Mouse (Mus musculus): ENCODE measurements around the gene Galk1.
"Not testable (repeated sequence)": the region's sequence is repeated elsewhere in the genome, so short reads cannot be mapped to it uniquely, and the experiment has no call there.

The Galk1 gene

DNA sequence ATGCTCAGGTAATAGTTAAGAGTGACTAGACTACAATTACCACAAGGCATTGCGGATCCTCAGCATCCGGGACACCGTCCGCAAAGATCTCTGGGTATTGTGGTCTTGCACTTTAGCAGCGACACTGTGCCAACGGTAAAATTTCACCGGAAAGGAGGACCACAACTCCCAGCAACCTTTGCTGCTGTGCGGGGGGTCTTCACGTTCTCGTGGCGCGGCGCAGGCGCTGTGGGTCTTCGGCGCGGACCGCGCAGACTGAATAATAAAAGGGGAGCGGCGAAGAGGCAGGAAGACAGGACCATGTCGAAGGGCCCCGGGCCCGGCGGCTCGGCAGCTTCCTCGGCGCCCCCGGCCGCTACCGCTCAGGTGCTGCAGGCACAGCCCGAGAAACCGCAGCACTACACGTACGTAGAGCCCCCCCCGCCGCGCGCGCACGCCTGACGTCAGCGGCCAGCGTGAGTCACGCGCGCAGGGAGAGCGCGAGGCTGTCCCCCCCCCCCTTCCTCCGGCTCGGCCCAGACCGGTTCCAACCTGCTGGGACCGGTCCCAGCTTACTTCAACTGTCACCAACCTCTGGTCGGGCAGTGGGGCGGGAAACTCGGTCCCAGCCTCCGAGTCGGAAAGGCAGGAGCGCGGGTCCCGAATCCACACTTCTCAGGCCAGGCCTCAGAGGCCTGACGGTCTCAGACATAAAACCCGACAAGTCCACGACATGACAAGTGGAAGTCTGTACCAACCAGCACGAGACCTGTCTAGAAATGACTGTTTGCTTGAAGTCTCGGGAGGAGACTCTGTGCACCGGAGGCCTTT, 17.8 kb upstream of the Galk1 start, which contains the start of gene Unk:
TSS of gene Unk (plus strand) at position 235 of the 810 bp plus-strand sequence.
- peak; percentile 99 for DNase-seq

DNA sequence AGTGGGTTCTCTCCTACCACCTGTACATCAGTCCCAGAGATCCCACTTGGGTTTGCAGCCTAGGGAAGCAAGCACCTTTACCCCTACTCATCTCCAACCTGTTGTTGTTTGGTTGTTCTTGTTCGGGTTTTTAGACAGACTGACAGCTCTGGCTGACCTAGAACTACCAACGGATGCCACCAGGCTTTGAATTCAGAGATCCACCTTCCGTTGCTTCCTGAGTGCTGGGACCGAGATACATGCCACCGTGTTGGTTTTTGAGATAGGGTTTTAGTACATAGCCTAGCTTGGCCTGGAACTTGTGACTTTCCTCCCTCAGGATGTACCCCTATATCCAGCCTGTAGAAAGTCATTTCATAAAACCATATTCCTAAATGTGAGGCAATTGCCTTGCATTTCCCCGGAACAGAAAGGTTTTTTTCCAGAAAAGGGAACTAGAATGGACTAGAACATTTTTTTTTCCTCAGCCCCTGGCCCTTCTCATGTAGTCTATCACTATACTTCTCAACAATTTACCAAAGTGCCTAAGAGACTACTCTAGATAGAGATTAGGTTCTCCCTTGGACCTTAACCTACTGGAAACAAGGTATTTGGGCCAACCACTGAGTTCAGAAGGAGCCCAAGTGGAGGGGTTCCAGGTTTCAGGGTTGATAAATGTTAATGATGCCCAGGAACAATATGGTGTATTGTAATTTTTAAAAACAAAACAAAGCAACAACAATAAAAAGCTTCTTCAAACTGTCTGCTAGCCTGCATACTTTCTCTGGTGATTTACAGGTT, 16.8 kb upstream of the Galk1 start:
- DNase-seq = no peak

DNA sequence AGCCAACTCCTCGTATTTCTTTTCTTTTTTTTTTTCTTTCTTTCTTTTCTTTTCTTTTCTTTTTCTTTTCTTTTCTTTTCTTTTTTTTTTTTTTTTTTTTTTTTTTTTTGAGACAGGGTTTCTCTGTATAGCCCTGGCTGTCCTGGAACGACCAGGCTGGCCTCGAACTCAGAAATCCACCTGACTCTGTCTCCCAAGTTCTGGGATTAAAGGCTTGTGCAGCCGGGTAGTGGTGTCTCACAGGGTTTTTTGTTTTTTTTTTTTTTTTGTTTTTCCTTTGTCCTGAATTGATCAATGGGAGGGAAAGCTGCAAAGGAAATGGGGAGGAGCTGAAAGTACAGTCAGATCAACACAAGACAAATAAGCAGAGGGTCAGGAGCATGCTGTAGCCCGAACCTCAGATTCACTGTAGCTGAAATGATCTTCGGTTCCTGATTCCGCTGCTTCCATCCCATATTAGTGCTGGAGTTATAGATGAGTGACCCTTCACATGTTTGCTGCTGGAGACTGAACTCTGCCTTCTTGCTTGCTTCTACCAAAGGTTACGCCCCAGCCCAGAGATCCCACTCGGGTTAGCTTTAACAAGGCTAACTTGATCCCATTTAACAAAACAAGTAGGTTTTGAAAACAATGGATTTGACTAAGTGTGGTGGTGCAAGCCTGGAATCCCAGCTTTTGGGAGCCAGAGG, 15.8 kb upstream of the Galk1 start:
- DNase-seq = no peak

DNA sequence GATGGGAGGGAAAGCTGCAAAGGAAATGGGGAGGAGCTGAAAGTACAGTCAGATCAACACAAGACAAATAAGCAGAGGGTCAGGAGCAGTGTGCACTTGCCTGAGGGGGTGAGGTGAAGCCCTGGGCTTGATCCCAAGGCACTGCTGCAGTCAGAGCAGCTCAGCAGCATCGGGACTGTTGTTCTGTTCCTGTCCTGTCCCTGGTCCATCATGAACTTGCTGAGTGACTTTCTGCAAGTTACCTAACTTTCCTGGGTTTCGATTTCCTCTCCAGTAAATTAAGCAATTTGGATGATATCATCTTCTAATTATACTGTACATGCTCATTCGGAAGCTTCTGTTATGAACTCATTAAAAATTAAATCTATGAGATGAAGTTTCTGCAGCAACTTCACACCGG, 15.2 kb upstream of the Galk1 start, which contains the start of gene H3f3b:
TSS of gene H3f3b (minus strand) at position 207 of the 400 bp plus-strand sequence.
- DNase-seq = no peak

DNA sequence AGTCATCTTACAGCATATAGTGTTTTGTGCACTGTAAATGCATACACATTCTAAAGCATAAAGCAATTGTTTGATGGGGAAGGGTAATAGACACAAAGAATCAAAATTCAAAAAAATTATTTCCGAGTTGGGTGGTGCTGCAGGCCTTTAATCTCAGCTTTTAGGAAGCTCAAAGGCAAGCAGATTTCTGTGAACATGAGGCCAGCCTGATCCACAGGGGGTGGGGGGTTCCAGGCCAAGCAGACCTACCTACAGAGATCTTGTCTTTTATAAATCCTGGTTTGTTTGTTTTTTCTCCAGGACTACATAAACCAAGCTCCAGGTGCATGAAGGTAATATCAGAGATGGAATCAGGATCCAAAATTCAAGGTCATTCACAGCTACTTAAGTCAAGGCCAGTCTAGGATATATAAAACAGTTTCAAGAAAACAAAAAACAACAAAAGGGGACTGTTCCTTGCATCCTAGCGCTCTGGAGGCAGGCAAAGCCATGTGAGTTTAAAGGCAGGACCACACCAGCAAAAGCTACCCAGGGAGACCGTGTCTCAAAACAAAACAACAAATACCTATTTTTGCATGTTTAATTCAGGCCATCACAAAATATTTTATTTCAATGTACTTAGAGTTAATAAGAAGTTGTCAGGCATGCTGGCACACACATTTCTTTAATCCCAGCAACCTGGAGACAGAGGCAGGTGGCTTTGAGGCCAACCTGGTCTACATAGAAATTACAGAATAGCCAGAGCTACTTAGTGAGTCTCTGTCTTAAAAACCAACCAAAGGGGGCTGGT, 12.7 kb upstream of the Galk1 start:
- no peak for DNase-seq

DNA sequence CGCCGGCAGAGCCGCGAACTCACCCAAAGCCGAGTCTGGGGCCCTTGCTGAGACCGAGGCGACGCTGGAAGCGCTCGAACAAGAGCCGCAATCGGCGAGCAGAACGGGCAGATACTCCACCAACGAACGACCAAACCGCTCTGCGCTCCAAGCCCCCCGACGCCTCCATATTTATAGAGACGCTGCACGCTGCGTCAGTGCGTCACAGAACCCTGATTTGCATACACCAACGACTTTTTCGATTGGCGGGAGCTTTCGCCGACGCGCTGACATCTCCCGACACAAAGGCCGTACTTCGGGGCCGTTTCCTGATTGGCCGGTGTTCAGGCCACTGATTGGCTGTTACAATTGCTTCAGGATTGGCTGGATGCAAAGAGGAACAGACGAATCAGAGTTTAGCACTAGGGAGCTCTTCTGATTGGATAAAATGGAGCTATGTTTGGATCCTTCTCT, 11.9 kb upstream of the Galk1 start:
- DNase-seq = peak; percentile 99

DNA sequence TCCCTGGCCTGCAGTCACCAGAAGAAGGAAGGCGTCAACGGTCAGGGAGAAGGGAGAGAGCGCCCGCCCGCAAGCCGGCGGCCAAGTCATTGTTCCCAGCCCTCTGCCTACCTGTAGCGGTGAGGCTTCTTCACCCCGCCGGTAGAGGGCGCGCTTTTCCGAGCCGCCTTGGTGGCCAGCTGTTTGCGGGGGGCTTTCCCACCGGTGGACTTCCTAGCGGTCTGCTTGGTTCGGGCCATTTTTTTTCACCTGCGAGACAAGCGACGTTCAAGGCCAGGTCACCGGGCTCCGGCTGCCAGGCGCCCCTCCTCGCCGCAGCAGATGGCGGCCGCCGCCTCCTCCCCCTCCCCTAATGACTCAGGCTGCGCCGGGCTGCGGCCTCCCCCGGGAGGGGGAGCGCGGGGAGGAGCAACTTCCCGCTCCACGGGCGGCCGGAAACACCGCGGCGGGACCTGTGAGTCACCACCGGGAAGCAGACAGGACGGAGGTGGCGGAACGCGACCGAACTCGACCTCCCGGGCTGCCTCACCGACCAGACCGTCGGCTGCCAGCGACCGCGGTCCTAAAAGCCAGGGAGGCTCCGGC, 11.3 kb upstream of the Galk1 start:
- DNase-seq = peak; percentile 79

DNA sequence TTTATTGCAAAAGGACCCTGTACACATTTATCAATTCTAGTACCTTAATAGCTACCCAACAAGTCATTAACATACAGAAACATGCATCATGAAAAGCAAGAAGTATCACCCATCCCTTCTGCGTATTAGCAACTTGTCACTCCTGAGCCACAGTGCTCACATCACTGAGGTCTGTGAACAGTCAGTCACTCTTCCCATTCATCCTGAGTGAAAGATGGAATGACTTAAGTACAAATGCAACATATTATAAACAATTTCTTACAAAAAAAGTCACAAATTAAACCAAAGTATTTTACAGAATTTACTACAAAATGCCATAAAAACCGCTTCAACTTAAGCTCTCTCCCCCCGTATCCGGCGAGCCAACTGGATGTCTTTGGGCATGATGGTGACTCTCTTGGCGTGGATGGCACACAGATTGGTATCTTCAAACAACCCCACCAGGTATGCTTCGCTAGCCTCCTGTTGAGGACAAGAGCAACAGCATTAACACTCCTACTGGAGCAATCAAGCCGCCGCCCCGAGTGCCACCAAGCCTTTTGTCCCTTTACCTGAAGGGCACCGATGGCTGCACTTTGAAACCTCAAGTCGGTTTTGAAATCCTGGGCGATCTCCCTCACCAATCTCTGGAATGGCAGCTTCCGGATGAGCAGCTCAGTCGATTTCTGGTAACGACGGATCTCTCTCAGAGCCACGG, 10.7 kb upstream of the Galk1 start:
- DNase-seq = not testable (repeated sequence)

DNA sequence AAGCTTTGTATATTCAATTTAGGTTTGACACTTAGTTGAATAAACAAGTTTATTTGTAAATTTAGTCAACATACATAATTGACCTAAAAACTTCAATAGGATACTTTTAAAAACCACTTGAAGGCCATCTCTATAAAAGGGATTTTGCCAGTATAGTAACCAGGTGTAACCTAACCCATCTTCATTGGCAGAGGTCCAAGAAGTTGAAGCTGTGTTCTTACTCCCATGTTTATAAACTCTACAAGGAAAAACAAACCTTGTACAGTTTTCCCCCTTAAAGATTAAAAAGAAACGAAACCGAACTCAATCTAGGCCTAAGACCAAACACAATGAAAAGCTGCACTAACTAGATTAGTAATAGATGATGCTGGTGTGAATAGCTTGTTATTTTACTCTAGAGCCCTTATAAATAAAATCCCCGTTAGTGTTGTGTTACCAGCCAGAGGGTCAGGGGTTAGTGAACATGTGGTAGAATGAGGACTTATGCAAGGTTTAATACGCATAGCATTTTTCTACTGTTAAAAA, 9.8 kb upstream of the Galk1 start:
- DNase-seq = no peak

DNA sequence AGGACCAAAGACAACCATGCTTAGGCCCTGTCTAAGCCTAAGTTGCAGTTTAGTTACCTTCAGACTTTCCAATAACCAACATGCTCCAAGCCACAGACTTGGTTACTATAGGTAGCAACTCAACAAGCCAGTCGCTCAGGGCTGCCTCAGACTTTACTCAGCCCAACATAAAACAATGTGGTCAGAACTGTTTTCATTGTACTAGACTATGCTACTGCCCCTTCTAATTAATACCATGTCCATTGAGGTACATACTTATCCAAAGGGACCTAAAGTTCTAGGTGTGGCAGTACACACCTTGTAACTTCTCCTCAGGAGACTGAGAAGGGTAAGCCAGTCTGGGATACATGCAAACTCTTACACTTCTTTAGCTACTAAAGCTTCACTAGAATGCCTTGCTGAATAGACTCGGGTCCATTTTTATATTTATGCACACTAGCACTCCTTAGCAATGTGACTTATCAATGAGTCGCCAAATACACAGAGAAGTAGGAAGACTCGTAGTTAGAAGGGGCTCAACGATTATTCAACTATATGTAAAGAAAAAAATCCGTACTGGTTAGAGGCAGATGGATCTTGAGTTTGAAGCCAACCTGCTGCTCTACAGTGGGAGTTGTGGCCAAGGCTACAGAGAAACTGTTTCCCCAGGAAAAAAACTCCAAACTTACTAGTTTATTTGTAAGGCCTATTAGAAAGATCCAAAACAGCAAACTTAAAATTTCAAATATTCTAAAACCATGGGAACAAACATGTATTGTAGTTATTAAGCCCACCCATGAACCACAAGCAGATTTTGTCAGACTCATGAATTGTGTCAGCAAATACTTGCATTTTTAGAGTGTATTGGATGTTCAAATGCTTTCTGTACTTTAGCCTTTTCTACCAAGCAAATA, 9.1 kb upstream of the Galk1 start:
- DNase-seq = no peak

DNA sequence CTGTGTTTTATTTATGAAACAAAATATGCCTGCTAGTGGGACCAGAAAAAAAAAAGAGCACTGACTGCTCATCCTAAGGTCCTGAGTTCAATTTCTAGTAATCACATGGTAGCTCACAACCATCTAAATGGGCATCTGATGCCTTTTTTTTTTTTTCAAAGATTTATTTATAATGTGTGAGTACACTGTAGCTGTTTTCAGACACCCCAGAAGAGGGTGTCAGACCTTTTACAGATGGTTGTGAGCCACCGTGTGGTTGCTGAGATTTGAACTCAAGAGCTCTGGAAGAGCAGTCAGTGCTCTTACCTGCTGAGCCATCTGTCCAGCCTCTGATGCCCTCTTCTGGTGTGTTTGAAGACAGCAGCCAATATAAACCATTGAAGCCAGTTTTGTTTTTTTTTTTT, 8.0 kb upstream of the Galk1 start:
- DNase-seq = no peak

DNA sequence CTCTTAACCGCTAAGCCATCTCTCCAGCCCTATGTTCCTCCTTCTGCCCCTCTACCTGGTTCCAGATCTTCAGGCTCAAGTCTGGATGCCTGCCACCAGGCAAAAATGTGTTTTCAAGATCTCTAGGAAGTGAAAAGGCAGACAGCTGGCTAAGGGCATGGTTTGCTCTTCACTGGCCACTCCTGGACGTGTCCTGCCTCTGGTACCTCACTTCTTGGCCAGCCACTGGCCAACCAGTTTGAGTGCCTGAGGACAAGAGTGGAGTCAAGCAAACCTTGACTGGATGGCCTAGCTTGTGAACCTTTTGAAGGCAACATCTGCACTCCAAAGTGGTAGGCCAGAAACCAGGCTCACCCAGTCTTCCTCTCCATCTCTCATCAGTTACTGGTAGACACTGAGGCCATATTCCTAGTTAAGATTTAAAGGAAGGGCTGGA, 7.5 kb upstream of the Galk1 start:
- DNase-seq = no peak

DNA sequence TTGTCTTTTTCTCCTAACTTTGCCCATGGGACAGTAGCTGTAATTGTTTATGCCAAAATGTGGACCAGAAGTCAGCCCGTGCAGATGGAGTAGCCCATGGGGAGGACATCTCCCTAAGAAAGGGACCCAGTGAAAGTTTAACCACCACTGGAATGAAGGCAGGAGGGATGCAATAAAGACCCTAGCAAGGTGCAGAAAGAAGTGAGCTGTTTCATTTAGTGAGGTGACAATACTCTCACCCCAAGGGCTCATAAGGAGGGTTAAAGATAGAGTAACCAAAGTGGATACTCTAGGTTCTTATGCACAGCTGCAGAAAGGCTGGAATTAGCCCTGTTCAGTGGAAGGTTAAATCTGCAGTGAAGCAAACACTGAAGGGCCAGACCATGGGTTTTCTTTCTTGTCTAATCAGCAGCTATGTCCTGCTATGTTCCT, 6.9 kb upstream of the Galk1 start:
- no peak for DNase-seq

DNA sequence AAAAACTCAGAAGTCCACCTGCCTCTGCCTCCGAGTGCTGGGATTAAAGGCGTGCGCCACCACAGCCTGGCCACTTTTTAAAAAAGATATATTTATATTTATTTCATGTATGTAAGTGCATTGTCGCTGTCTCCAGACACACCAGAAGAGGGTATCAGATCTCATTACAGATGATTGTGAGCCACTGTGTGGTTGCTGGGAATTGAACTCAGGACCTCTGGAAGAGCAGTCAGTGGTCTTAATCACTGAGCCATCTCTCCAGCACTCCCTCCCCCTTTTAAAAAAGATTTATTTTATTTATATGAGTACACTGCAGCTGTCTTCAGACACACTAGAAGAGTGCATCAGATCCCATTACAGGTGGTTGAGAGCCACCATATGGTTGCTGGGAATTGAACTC, 6.3 kb upstream of the Galk1 start:
- not testable (repeated sequence) for DNase-seq

DNA sequence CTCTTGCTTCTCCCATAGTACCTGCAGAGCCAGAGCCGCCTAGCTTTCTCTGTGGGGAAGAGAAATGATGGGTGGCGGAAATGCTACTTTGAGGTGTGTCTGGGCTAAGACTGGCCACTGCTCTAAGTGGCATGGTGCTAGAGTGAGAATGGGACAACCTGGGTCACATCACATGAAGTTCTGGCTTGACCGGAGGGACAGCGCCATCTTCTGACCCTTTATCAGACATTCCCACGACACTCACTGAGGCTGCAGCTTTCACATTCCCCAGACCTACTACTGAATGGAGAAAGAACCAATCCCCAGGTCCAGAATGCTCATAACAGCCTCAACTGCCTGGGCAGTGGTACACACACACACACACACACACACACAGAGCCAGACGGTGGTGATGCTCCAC, 5.6 kb upstream of the Galk1 start:
- DNase-seq = peak; percentile 65

DNA sequence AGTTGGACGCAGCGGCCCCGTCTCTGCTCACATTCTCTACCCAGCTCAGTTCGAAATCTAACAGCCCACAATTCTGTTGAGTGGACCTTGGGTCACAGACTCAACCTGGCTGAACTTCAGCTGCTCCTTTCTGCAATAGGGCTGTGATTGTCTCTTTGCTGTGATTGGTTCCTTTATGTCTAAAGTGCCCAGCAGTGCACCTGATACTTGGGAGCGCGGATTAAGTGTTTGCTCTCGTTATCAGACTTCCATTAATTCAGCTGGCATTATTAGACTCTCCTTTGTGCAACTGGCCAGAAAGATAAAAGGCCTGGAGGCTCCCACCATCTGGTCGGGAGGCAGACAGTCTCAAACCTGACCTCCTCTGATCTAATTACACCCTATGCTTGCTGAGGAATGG, 2.3 kb upstream of the Galk1 start:
- no peak for DNase-seq

DNA sequence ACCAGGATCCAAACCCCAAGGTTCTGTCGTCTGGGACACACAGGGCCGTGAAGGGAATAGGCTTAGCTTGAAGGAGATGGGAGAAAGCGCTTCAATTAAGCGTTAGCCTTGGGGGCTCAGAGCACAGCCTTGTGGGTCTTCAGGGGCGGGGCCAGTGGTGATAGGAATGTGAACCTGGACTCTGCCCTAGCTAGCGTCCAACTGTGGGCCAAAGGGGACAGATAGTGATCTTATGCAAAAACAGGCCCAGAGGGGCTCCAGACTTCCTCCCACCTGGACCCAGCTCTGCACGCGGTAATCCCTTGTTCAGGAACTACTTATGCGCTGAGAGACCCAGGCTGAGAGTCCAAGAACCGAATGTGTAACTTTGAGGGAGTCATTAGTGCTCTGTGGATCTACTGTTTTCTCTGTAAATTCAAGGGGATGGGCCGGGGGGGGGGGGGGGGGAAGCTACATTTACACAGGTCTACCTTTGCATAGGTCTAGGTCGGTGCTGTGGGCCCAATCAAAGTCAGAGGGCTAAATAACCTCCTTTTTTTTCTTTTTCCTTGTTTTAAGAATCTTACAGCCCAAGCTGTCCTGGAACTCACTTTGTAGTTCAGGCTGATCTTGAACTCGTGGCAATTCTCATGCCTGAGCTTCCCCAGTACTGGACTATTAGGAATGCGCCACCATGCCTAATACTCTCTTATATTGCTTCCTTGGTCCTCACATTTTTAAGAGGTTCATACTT, 824 bp downstream of the Galk1 start:
- DNase-seq = no peak

DNA sequence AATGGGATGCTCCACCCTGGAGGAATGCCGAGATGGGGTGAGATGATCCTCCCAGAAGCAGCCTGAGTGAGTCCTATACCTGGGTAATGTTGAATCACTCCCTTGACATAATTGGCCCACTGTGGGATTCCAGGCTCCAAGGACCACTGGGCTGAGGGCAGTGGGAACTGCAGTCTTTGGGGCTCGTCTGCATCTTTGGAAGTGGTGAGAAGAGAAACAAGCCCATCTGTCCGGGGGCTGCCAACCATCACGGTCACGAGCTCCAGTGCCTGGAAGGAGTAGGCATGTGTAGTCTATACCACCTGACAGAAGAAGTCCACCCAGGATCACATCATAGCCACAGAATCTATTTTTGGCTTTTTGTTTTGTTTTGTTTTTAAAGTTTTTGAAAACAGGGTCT, 1.6 kb downstream of the Galk1 start:
- no peak for DNase-seq

DNA sequence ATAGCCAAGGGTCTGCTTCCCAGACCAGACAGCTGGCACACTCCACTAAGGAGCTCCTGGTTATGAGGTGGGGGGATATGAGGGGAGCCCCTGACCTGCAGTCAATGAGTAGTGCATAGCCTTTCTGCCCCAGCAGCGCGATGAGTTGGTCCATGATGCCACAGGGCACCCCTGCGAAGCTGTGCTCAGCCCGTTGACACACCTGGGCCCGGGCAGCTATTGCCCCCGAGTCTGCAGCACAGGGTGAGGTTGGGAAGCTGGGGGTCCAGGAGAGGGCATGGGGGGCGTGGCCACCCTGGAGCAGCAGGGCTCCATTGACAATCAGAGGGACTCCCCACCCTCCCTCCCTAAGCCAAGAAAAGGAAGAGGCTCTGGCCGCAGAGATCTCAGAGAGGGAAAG, 2.4 kb downstream of the Galk1 start:
- no peak for DNase-seq
